Mouse (Mus musculus): ENCODE data around the gene Pax1.

Pax1 gene

DNA sequence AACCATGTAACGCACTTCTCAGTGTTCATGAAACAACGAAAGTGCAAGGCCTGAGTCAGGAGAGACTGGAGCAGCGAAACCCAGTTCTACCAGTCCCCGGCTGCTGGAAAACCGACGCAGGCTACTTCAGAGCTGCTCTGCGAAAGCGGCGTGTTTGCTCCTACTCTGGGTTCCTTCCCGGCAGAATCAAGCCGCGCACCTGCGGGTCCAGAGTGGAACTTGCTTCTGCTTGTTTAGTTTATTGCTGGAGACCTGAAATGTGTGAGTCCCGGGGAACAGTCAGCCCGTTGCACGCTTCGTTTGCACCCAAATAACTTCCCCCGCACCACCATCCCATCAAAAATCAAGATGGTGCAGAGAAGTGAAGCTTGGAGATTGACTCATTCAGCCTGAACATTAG lies at the start of gene Pax1:
TSS of gene Pax1 (plus strand) at position 345 of the 400 bp plus-strand sequence.
- no peak for DNase-seq (ENCODE audit: low spot score in 2 of 2)

DNA sequence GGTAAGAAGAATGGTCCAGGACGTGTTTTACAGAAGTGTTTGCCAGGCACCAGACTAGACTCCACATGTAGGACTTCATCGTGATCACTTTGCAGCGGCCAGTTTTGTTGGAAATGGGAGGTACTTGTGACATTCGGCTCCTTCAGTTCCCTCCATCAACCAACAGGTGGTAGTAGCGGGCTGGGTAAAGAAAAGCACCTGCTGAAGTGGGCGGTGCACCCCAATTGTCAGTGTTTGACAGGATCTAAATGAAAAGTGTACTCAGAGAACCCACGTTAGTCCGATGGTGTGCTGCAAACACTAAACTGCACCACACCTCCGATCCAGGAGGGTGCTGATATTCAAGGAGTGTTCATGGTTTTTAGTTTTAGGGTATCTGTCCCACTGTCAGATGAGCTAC lies 40.7 kb upstream of the Pax1 start:
- DNase-seq (ENCODE audit: low spot score in 2 of 2) = no peak

- DNase-seq (ENCODE audit: low spot score in 2 of 2) = no peak
Observed at GRCm38 (mm10) chr2:147325178-147325577, 36.5 kb upstream of the Pax1 start.

DNA sequence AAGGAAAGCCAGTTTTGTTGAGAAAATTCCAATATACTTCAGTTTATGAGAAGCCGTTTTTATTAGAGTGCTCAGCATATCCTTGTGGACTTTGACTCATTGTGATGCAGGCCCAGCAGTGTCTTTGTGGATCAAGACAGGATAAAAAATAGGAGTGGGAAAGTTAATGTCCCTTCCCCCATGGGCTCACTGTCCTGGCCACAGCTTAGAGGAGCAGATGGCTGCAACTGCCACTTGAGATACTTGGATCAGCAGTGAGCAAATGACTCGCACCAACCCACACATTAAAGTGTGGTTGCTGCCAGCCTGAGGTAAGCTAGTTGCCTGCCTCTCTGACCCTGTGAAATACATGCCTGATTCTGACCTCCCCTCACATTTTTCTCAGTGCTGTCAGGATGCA lies 29.0 kb upstream of the Pax1 start:
- DNase-seq (ENCODE audit: low spot score in 2 of 2) = no peak

GRCm38 (mm10) chr2:147338729-147339128 lies 23.0 kb upstream of the Pax1 start:
- DNase-seq (ENCODE audit: low spot score in 2 of 2) = no peak

DNA sequence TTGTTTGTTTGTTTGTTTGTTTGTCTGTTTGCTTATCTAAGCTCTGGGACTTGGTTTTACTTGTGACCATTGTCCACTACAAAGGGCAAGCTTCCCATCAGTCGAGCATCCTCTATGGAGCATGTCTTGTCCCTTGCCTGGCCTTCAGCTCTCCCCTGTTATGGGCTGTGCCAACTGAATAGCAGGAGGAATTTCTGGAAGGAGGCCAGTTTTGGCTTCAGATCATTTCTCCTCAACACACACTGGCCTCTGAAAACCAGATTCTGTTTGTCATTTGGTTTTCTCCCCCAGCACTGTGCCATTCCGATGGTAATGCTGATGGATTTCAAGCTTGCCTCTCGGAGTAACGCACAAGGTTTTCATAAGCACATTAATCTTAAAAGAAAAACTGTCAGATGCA lies 21.9 kb upstream of the Pax1 start:
- DNase-seq (ENCODE audit: low spot score in 2 of 2) = no peak

DNA sequence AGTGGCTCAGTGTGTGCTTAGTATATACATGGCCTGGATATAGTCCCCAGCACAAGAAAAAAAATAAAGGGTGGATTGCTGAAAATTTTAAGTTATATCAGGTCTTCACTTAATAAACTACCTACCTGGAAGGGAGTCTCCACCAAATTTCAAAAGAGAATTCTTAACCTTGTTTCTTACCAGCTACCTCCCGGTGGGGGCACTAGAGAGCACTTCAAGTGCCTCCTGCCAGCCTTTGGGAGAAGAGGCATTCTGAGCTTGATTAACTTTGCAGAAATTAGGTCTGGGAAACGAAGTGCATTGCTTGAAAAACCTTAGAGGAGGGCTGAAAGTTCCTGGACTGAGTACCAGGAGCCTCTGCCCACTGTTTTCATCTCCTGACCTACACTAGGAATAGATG lies 19.5 kb upstream of the Pax1 start:
- DNase-seq (ENCODE audit: low spot score in 2 of 2) = no peak

DNA sequence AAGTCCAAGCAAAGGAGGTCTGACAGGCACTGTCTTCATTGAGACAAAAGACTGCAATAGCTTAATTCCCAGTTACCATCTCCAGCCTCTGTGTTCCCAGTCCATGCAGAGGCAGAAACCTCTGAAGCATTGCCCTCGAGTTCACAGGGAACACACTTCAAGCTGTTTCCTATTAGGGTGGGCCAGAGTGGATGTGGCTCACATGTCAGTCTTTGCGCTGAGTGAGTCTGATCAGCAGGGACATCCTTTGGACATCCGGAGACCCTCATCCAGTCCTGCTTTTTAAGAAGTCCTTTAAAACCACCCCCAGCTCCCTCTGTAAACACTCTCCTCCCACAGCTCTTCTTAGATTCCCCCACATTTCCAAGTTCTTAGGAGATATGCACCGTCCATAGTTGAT lies 2.0 kb upstream of the Pax1 start:
- no peak for DNase-seq (ENCODE audit: low spot score in 2 of 2)

DNA sequence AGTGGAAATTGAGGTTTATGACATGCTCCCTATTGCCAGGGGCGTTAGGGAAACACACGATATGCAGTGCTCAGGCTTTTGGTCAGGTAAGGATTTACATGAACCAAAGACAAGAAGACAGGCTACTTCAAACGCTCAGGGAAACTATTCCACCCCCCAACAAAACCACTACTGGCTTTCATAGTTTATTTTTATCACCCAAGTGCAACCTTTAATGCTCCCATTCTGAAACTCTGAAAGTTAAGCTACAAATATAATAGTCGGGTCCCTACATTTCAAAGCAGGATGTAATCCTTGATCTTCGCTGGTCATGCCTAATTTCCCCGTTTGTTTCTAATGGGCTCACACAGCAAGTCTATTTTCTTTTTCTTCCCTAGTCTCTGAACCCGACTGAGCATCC lies 1.3 kb upstream of the Pax1 start:
- DNase-seq (ENCODE audit: low spot score in 2 of 2) = no peak

DNA sequence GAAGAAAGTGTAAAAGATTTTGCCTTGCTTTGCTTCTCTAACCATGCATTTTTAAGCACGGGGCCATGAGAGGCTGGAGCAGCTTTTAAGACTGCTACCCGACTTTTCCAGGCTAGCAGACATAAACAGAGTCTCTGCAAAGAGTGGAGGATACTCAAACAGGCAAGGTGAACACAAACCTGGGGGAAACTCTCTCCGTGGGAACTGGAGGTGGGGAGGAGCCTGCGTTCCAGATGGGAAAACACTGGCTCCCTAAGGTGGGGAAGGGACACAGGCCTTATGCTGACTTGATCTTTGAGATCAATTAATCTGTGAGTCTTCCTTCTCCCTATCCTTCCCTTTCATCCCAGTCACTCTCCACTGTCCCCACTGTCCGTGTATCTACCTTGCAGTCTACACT lies 869 bp upstream of the Pax1 start:
- no peak for DNase-seq (ENCODE audit: low spot score in 2 of 2)

DNA sequence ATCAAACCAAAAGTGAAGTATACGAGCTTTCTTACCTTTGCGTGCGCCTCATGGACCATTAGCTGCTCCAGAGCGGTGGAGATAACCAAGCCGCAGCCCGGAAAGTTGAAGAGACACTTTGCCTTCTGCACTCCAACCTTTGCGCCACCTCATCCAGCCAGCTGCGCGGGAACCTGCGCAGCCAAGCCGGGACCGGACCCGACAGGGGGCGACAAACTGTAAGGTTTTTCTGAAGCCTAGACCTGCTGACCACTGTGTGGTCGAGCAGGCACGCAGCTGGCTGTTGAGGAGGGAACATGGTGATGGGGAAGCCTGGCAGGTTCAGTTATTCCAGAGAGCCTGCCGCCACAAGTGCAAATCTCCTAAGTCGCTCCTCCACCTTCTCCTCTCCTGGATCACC lies 591 bp downstream of the Pax1 start:
- DNase-seq (ENCODE audit: low spot score in 2 of 2) = no peak

GRCm38 (mm10) chr2:147363401-147364130 lies 1.8 kb downstream of the Pax1 start:
- DNase-seq (ENCODE audit: low spot score in 2 of 2) = no peak

DNA sequence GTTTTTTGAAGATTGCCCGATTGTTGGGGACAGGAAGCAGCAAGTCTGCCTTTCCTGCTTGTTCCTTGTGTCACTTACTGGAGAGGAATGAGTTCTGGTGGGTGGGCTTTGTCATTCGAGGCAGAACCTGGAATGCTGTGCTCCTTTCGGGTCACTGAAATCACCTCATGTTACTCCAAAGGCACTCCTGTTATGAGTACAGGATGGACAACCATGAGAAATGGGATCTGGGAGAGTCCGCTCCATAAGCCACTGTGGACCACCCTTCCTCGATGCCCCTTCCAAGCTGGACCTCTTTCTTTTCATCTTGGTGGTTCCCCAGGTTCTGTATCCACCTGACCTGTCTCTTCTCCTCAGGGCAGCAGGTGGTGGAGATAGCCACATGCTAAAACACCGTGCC lies 2.5 kb downstream of the Pax1 start:
- no peak for DNase-seq (ENCODE audit: low spot score in 2 of 2)

- DNase-seq (ENCODE audit: low spot score in 2 of 2) = no peak
Observed at GRCm38 (mm10) chr2:147364982-147365907, 3.5 kb downstream of the Pax1 start.

DNA sequence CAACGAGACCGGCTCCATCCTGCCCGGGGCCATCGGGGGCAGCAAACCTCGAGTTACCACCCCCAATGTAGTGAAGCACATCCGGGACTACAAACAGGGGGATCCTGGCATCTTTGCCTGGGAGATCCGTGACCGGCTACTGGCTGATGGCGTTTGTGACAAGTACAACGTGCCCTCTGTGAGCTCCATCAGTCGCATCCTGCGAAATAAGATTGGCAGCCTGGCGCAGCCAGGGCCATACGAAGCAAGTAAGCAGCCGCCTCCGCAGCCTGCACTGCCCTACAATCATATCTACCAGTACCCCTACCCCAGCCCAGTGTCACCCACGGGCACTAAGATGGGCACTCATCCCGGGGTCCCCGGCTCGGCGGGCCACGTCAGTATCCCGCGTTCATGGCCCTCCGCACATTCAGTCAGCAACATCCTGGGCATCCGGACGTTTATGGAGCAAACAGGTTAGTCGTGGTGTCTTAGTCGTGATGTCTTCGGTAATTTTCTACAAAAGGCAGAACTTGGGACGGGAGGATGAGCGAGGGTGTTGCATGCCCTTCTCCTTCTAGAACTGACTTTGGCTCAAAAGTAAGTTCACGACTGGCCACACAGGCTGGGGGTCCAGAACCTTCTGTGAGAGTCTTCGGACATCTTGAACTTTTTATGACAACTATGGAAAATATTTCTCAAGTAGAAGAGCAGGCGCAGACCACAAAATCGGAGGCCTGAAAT lies 4.3 kb downstream of the Pax1 start:
- no peak for DNase-seq (ENCODE audit: low spot score in 2 of 2)

GRCm38 (mm10) chr2:147367246-147367820 lies 5.6 kb downstream of the Pax1 start:
- DNase-seq (ENCODE audit: low spot score in 2 of 2) = no peak

GRCm38 (mm10) chr2:147367911-147368591 lies 6.3 kb downstream of the Pax1 start:
- no peak for DNase-seq (ENCODE audit: low spot score in 2 of 2)

DNA sequence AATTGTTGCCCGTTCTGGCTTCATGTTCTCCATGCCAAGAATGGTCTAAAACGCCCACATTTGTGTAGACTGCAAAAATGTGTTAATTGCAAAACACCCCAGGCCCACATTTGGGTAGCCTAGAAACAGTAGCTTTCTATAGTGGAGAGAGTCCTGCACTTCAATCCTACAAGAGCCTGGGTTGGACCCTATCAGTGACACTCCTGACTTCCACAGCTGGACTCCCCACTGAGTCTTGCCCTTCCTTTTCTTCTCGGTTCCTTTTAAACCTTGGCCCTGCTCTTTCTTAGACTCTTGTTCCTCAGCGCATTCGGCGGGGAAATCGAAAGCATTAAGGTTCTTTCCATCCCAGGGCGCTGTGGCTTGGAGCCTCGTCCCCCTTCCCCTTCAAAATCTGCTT lies 7.8 kb downstream of the Pax1 start:
- no peak for DNase-seq (ENCODE audit: low spot score in 2 of 2)

GRCm38 (mm10) chr2:147370091-147370490 lies 8.4 kb downstream of the Pax1 start:
- DNase-seq (ENCODE audit: low spot score in 2 of 2) = no peak

DNA sequence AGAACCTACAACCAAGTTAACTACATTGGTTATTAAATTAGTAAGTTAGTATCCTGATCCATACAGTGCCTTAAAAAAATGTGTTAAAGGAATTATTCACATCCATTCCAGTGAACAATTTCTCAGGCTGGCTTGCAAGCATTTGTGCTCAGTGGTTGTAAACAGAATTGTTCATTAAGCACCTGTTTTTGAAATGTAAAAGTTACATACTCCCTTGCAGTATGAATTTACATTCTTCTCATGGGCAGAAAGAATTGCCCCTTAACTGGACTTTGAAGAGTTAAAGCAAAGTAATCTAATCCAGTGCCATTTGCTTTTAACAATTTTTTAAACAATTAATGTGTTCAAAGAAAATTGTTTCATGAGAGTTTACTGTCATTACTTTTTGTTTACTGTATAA lies 9.6 kb downstream of the Pax1 start:
- DNase-seq (ENCODE audit: low spot score in 2 of 2) = no peak

GRCm38 (mm10) chr2:147371840-147372239 lies 10.1 kb downstream of the Pax1 start:
- DNase-seq (ENCODE audit: low spot score in 2 of 2) = no peak

All from spleen, postnatal 14 days (tissue).